Mouse (Mus musculus) splenic B cell, adult 2 months (primary cell): ENCODE data around the gene A530016L24Rik.

Source experiments
- DNase-seq: peaks from one replicate; pipeline ENCODE4 v3.0.0-alpha.2; 2011; ENCODE audit warnings: low read depth, low spot score
- H3K27me3 ChIP-seq: 2 replicates; pipeline ENCODE4 v1.6.1; 2012; ENCODE audit warnings: mild to moderate bottlenecking, low read length, moderate library complexity, mixed read lengths; ENCODE audit not compliant: control insufficient read depth, poor library complexity, insufficient read depth, severe bottlenecking
- H3K36me3 ChIP-seq: 2 replicates; pipeline ENCODE4 v1.6.1; 2012; ENCODE audit warnings: mild to moderate bottlenecking, low read length, moderate library complexity, mixed read lengths; ENCODE audit not compliant: control insufficient read depth, poor library complexity, insufficient read depth, severe bottlenecking

A530016L24Rik gene

GRCm38 (mm10) chr12:112469393-112469792 is 19.9 kb upstream of the A530016L24Rik start:
- Histone ChIP-seq H3K27me3 (no peaks in the 10 kb centered on the region), H3K36me3 (no peaks in the 10 kb centered on the region)
- DNase-seq: no peak

- Histone ChIP-seq H3K36me3 (no peaks in the 10 kb centered on the region), H3K27me3 (no peaks in the 10 kb centered on the region)
- no peak for DNase-seq
These were observed 19.0 kb upstream of the A530016L24Rik start for GRCm38 (mm10) chr12:112470216-112470615.

GRCm38 (mm10) chr12:112473777-112474176 is 15.5 kb upstream of the A530016L24Rik start:
- Histone ChIP-seq H3K27me3 (no peaks in the 10 kb centered on the region), H3K36me3 (no peaks in the 10 kb centered on the region)
- peak; percentile 62 for DNase-seq

- Histone ChIP-seq H3K27me3 (no peaks in the 10 kb centered on the region), H3K36me3 (no peaks in the 10 kb centered on the region)
- DNase-seq: no peak
These were observed 287 bp downstream of the A530016L24Rik start for GRCm38 (mm10) chr12:112489535-112489934.

GRCm38 (mm10) chr12:112490444-112490939 is 1.2 kb downstream of the A530016L24Rik start:
- Histone ChIP-seq H3K36me3 (no peaks in the 10 kb centered on the region), H3K27me3 (no peaks in the 10 kb centered on the region)
- no peak for DNase-seq

- Histone ChIP-seq H3K36me3 (no peaks in the 10 kb centered on the region), H3K27me3 (no peaks in the 10 kb centered on the region; the same call in 1 of the 2 replicates)
- DNase-seq: no peak
These were observed 6.9 kb downstream of the A530016L24Rik start for GRCm38 (mm10) chr12:112496136-112496535.

GRCm38 (mm10) chr12:112497731-112498130 is 8.5 kb downstream of the A530016L24Rik start:
- H3K27me3 ChIP-seq: no peaks in the 10 kb centered on the region; the same call in 1 of the 2 replicates

GRCm38 (mm10) chr12:112498683-112499082 is 9.4 kb downstream of the A530016L24Rik start:
- Histone ChIP-seq H3K27me3 (no peaks in the 10 kb centered on the region; the same call in 1 of the 2 replicates), H3K36me3 (no peaks in the 10 kb centered on the region)
- DNase-seq: no peak

More at GRCm38 (mm10) chr12:112497731-112498130, 8.5 kb downstream of the A530016L24Rik start:
- DNase-seq: no peak
- H3K36me3 ChIP-seq: no peaks in the 10 kb centered on the region

GRCm38 (mm10) chr12:112503003-112503771 is 13.9 kb downstream of the A530016L24Rik start:
- Histone ChIP-seq H3K27me3 (no peaks in the 10 kb centered on the region; the same call in 1 of the 2 replicates), H3K36me3 (no peaks in the 10 kb centered on the region)
- DNase-seq: no peak

GRCm38 (mm10) chr12:112506267-112506666 is 17.0 kb downstream of the A530016L24Rik start:
- H3K36me3 ChIP-seq: no peaks in the 10 kb centered on the region
- DNase-seq: no peak
- no peaks in the 10 kb centered on the region; the same call in 1 of the 2 replicates for H3K27me3 ChIP-seq

- no peaks in the 10 kb centered on the region for H3K36me3 ChIP-seq
- no peaks in the 10 kb centered on the region; the same call in 1 of the 2 replicates for H3K27me3 ChIP-seq
- no peak for DNase-seq
These were observed 18.0 kb downstream of the A530016L24Rik start for GRCm38 (mm10) chr12:112507264-112507663.

GRCm38 (mm10) chr12:112507984-112508383 is 18.7 kb downstream of the A530016L24Rik start:
- Histone ChIP-seq H3K27me3 (no peaks in the 10 kb centered on the region; the same call in 1 of the 2 replicates), H3K36me3 (no peaks in the 10 kb centered on the region)
- DNase-seq: no peak

GRCm38 (mm10) chr12:112510365-112510732 is 21.1 kb downstream of the A530016L24Rik start:
- no peaks in the 10 kb centered on the region; the same call in 1 of the 2 replicates for H3K27me3 ChIP-seq
- no peaks in the 10 kb centered on the region for H3K36me3 ChIP-seq
- no peak for DNase-seq

- H3K36me3 ChIP-seq: no peaks in the 10 kb centered on the region
- DNase-seq: no peak
- no peaks in the 10 kb centered on the region; the same call in 1 of the 2 replicates for H3K27me3 ChIP-seq
These were observed 21.6 kb downstream of the A530016L24Rik start for GRCm38 (mm10) chr12:112510733-112511372.

- no peaks in the 10 kb centered on the region; the same call in 1 of the 2 replicates for H3K27me3 ChIP-seq
- DNase-seq: no peak
- no peaks in the 10 kb centered on the region for H3K36me3 ChIP-seq
These were observed 25.6 kb downstream of the A530016L24Rik start for GRCm38 (mm10) chr12:112514897-112515296.
